Mouse (Mus musculus) thymus, adult 2 months (tissue): ENCODE results near the gene Med20.

Experiments
- CTCF ChIP-seq: fragments of 200-500 bp; IDR thresholded peaks from 2 replicates; pipeline ENCODE4 v1.5.1; 2012; ENCODE audit warnings: mild to moderate bottlenecking, control low read depth, low read length, moderate library complexity, borderline replicate concordance; ENCODE audit not compliant: control insufficient read depth, poor library complexity, insufficient read depth; ENCODE audit errors: extremely low read depth
- POLR2A ChIP-seq: fragments of 200-500 bp; IDR thresholded peaks from 2 replicates; pipeline ENCODE4 v1.6.1; 2012; ENCODE audit warnings: mild to moderate bottlenecking, low read length, control low read depth, moderate library complexity; ENCODE audit not compliant: control insufficient read depth, poor library complexity, insufficient read depth; ENCODE audit errors: extremely low read depth

DNA sequence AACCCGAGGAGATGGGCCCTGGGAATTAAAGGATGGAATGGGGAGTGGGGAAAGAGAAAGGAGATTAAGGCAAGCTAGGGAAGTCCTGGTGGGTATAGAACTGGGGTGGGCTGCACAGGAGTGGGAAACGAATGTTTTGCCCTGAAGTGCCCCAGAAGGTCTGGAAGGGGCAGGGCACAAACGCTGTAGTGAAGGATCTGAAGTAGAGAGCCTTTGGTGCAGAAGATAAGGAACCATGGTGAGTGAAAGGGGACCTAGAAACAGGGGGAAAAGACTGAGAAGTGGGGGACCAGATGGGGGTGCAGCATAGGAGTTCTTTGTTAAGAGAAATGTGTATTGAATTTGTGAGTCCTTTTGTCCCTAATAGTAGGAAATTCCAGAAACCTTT lies 19.3 kb downstream of the Med20 start, which contains the start of gene Usp49:
- no peak for TF ChIP-seq POLR2A
- TF ChIP-seq CTCF: no peak
